Mouse (Mus musculus) bone marrow, adult 2 months (tissue): ENCODE data around the gene Ankrd44.

Experiments
- CTCF ChIP-seq: fragments of 200-500 bp; IDR thresholded peaks from 2 replicates; pipeline ENCODE4 v1.5.1; 2011; ENCODE audit warnings: low read length, control low read depth; ENCODE audit not compliant: control insufficient read depth, insufficient read depth
- POLR2A ChIP-seq: fragments of 200-500 bp; IDR thresholded peaks from 2 replicates; pipeline ENCODE4 v1.6.1; 2011; ENCODE audit warnings: low read depth, mild to moderate bottlenecking, control low read depth, low read length, borderline replicate concordance; ENCODE audit not compliant: control insufficient read depth

DNA sequence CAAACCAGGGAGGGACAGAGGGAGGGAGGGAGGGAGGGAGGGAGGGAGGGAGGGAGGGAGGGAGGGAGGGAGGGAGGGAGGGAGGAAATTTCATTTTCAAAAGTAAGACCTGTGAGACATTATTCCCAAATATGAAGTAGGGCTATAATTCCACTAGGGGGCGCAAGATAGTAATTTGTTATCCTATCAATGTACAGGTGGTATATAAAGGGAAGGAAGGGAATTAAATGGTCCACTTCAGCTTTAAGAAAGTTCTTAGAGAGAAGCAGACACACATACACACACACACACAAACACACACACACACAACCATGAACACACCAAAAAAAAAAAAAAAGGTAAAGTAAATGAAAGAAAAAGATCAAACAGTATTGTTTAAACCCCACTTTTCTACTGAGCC lies 93.4 kb downstream of the Ankrd44 start:
- TF ChIP-seq CTCF = no peak
- no peak for TF ChIP-seq POLR2A
